Mouse (Mus musculus): ENCODE measurements around the gene Pcgf5. TPM values are rescaled to one million over a fixed set of nuclear protein-coding genes. Genes with fewer than 3 reads are reported as not detected.

The Pcgf5 gene
- polyA plus RNA-seq, 1 experiment, result 11.0 TPM

- no peak for TF ChIP-seq FOSL1 (IDR thresholded peaks at IDR 0.05; ENCODE audit: insufficient read depth, low read length, poor library complexity, severe bottlenecking)
- TF ChIP-seq CTCF (IDR thresholded peaks at IDR 0.05; ENCODE audit: control insufficient read depth, insufficient read depth, insufficient read length), result no peak
- TF ChIP-seq MAX (IDR thresholded peaks at IDR 0.05), result no peak
- TF ChIP-seq MYOG (IDR thresholded peaks at IDR 0.05; ENCODE audit: control insufficient read depth, extremely low read depth, insufficient read length), result no peak
- no peak for TF ChIP-seq CEBPB (IDR thresholded peaks at IDR 0.05; ENCODE audit: low read depth)
- TF ChIP-seq MYOD1 (IDR thresholded peaks at IDR 0.05; ENCODE audit: control insufficient read depth, insufficient read length, low read depth), result no peak
- no peak for TF ChIP-seq USF1 (IDR thresholded peaks at IDR 0.05; ENCODE audit: low read depth)
- H3K27me3 ChIP-seq (ENCODE audit: control insufficient read depth, insufficient read depth, insufficient read length), result no peaks in the 10 kb centered on the region
- no peak overlapping the region for H3ac ChIP-seq (ENCODE audit: control insufficient read depth, insufficient read length, low read depth)
- H3K79me2 ChIP-seq (ENCODE audit: control insufficient read depth, insufficient read depth), result no peaks in the 10 kb centered on the region
- no peaks in the 10 kb centered on the region for H3K36me3 ChIP-seq (ENCODE audit: control insufficient read depth, insufficient read depth)
- H3K4me3 ChIP-seq (ENCODE audit: insufficient read depth, poor library complexity, severe bottlenecking), result no peak overlapping the region
- H3K79me3 ChIP-seq (ENCODE audit: low read depth), result no peaks in the 10 kb centered on the region
These were observed 128.5 kb downstream of the Pcgf5 start for GRCm38 (mm10) chr19:36476596-36476995.

GRCm38 (mm10) chr19:36477151-36477550 lies 129.0 kb downstream of the Pcgf5 start:
- Histone ChIP-seq H3K36me3 (ENCODE audit: control insufficient read depth, insufficient read depth) (no peaks in the 10 kb centered on the region), H3ac (ENCODE audit: control insufficient read depth, insufficient read length, low read depth) (no peak overlapping the region), H3K79me3 (ENCODE audit: low read depth) (no peaks in the 10 kb centered on the region), H3K4me3 (ENCODE audit: insufficient read depth, poor library complexity, severe bottlenecking) (no peak overlapping the region), H3K79me2 (ENCODE audit: control insufficient read depth, insufficient read depth) (no peaks in the 10 kb centered on the region), H3K27me3 (ENCODE audit: control insufficient read depth, insufficient read depth, insufficient read length) (no peaks in the 10 kb centered on the region)
- TF ChIP-seq MYOD1 (IDR thresholded peaks at IDR 0.05; ENCODE audit: control insufficient read depth, insufficient read length, low read depth) (no peak), CTCF (IDR thresholded peaks at IDR 0.05; ENCODE audit: control insufficient read depth, insufficient read depth, insufficient read length) (no peak), MAX (IDR thresholded peaks at IDR 0.05) (no peak), MYOG (IDR thresholded peaks at IDR 0.05; ENCODE audit: control insufficient read depth, extremely low read depth, insufficient read length) (no peak), FOSL1 (IDR thresholded peaks at IDR 0.05; ENCODE audit: insufficient read depth, low read length, poor library complexity, severe bottlenecking) (no peak), USF1 (IDR thresholded peaks at IDR 0.05; ENCODE audit: low read depth) (no peak), CEBPB (IDR thresholded peaks at IDR 0.05; ENCODE audit: low read depth) (no peak)

- Histone ChIP-seq H3K27me3 (ENCODE audit: control insufficient read depth, insufficient read depth, insufficient read length) (no peaks in the 10 kb centered on the region), H3K36me3 (ENCODE audit: control insufficient read depth, insufficient read depth) (no peaks in the 10 kb centered on the region), H3ac (ENCODE audit: control insufficient read depth, insufficient read length, low read depth) (no peak overlapping the region), H3K79me2 (ENCODE audit: control insufficient read depth, insufficient read depth) (no peaks in the 10 kb centered on the region), H3K79me3 (ENCODE audit: low read depth) (no peaks in the 10 kb centered on the region), H3K4me3 (ENCODE audit: insufficient read depth, poor library complexity, severe bottlenecking) (no peak overlapping the region)
- TF ChIP-seq CEBPB (IDR thresholded peaks at IDR 0.05; ENCODE audit: low read depth) (no peak), CTCF (IDR thresholded peaks at IDR 0.05; ENCODE audit: control insufficient read depth, insufficient read depth, insufficient read length) (no peak), MYOD1 (IDR thresholded peaks at IDR 0.05; ENCODE audit: control insufficient read depth, insufficient read length, low read depth) (no peak), FOSL1 (IDR thresholded peaks at IDR 0.05; ENCODE audit: insufficient read depth, low read length, poor library complexity, severe bottlenecking) (no peak), MAX (IDR thresholded peaks at IDR 0.05) (no peak), MYOG (IDR thresholded peaks at IDR 0.05; ENCODE audit: control insufficient read depth, extremely low read depth, insufficient read length) (no peak)
These were observed 129.6 kb downstream of the Pcgf5 start for GRCm38 (mm10) chr19:36477684-36478083.

- no peaks in the 10 kb centered on the region for H3K27me3 ChIP-seq (ENCODE audit: control insufficient read depth, insufficient read depth, insufficient read length)
- H3K79me2 ChIP-seq (ENCODE audit: control insufficient read depth, insufficient read depth), result no peaks in the 10 kb centered on the region
- H3K4me3 ChIP-seq (ENCODE audit: insufficient read depth, poor library complexity, severe bottlenecking), result no peak overlapping the region
- H3K79me3 ChIP-seq (ENCODE audit: low read depth), result no peaks in the 10 kb centered on the region
- H3ac ChIP-seq (ENCODE audit: control insufficient read depth, insufficient read length, low read depth), result no peak overlapping the region
- H3K36me3 ChIP-seq (ENCODE audit: control insufficient read depth, insufficient read depth), result no peaks in the 10 kb centered on the region
- no peak for TF ChIP-seq CTCF (IDR thresholded peaks at IDR 0.05; ENCODE audit: control insufficient read depth, insufficient read depth, insufficient read length)
These were observed 142.8 kb downstream of the Pcgf5 start for GRCm38 (mm10) chr19:36490911-36491310.

- TF ChIP-seq MYOD1 (IDR thresholded peaks at IDR 0.05; ENCODE audit: control insufficient read depth, insufficient read length, low read depth), result no peak
- H3ac ChIP-seq (ENCODE audit: control insufficient read depth, insufficient read length, low read depth), result no peak overlapping the region
- H3K27me3 ChIP-seq (ENCODE audit: control insufficient read depth, insufficient read depth, insufficient read length), result no peaks in the 10 kb centered on the region
- no peaks in the 10 kb centered on the region for H3K79me2 ChIP-seq (ENCODE audit: control insufficient read depth, insufficient read depth)
- H3K4me3 ChIP-seq (ENCODE audit: insufficient read depth, poor library complexity, severe bottlenecking), result no peak overlapping the region
- H3K79me3 ChIP-seq (ENCODE audit: low read depth), result no peaks in the 10 kb centered on the region
- H3K36me3 ChIP-seq (ENCODE audit: control insufficient read depth, insufficient read depth), result no peaks in the 10 kb centered on the region
These were observed 147.4 kb downstream of the Pcgf5 start for GRCm38 (mm10) chr19:36495555-36495954.

GRCm38 (mm10) chr19:36496532-36496931 lies 148.4 kb downstream of the Pcgf5 start:
- Histone ChIP-seq H3ac (ENCODE audit: control insufficient read depth, insufficient read length, low read depth) (no peak overlapping the region), H3K36me3 (ENCODE audit: control insufficient read depth, insufficient read depth) (no peaks in the 10 kb centered on the region), H3K27me3 (ENCODE audit: control insufficient read depth, insufficient read depth, insufficient read length) (no peaks in the 10 kb centered on the region), H3K79me3 (ENCODE audit: low read depth) (no peaks in the 10 kb centered on the region), H3K79me2 (ENCODE audit: control insufficient read depth, insufficient read depth) (no peaks in the 10 kb centered on the region), H3K4me3 (ENCODE audit: insufficient read depth, poor library complexity, severe bottlenecking) (no peak overlapping the region)
- TF ChIP-seq FOSL1 (IDR thresholded peaks at IDR 0.05; ENCODE audit: insufficient read depth, low read length, poor library complexity, severe bottlenecking) (no peak), USF1 (IDR thresholded peaks at IDR 0.05; ENCODE audit: low read depth) (no peak), MYOD1 (IDR thresholded peaks at IDR 0.05; ENCODE audit: control insufficient read depth, insufficient read length, low read depth) (no peak), CEBPB (IDR thresholded peaks at IDR 0.05; ENCODE audit: low read depth) (no peak), MAX (IDR thresholded peaks at IDR 0.05) (no peak), CTCF (IDR thresholded peaks at IDR 0.05; ENCODE audit: control insufficient read depth, insufficient read depth, insufficient read length) (no peak), MYOG (IDR thresholded peaks at IDR 0.05; ENCODE audit: control insufficient read depth, extremely low read depth, insufficient read length) (no peak)

Measured in C2C12 (cell line).